Mouse (Mus musculus): Measurements from ENCODE around the gene Apol8. TPM values are rescaled to one million over a fixed set of nuclear protein-coding genes. Genes with fewer than 3 reads are reported as not detected.
"Not testable (repeated sequence)": the region's sequence is repeated elsewhere in the genome, so short reads cannot be mapped to it uniquely, and the experiment has no call there.

Apol8 gene
- polyA plus RNA-seq, 1 experiment from 2014 or later: 0.19 TPM

DNA sequence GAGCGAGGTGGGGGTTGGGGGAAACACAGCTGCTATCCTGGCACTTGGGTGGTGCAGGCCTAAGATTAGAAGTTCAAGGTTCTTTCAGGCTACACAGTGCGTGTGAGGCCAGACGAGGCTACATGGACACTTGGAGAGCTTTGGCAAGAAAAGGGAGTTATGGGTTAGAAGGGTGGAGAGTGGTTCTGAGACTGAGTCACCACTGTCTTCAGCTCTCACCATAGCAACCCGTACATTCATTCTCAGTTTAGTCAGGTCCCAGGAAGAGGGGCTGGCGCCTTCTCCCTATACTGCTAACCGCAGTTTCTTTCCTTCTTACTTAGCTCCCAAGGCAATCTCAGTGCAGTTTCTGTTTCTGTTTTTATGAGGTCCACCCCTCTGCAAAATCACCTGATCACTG, 15.2 kb downstream of the Apol8 start:
- H3K9me3 ChIP-seq (ENCODE audit: low read length); H3K9ac ChIP-seq (replicated peaks; ENCODE audit: low read length); ATAC-seq (ENCODE audit: low FRiP score, low TSS enrichment); H3K4me2 ChIP-seq (replicated peaks; ENCODE audit: low read depth, low read length); H3K36me3 ChIP-seq (ENCODE audit: insufficient read depth, low read length); H3K27me3 ChIP-seq (ENCODE audit: insufficient read depth, low read length); H3K4me3 ChIP-seq (ENCODE audit: low read length); H3K4me1 ChIP-seq (ENCODE audit: insufficient read depth, low read length); H3K27ac ChIP-seq (ENCODE audit: low read length): not testable (repeated sequence)
- 87% methylated on average over 6 of the region's 6 CpGs for WGBS

DNA sequence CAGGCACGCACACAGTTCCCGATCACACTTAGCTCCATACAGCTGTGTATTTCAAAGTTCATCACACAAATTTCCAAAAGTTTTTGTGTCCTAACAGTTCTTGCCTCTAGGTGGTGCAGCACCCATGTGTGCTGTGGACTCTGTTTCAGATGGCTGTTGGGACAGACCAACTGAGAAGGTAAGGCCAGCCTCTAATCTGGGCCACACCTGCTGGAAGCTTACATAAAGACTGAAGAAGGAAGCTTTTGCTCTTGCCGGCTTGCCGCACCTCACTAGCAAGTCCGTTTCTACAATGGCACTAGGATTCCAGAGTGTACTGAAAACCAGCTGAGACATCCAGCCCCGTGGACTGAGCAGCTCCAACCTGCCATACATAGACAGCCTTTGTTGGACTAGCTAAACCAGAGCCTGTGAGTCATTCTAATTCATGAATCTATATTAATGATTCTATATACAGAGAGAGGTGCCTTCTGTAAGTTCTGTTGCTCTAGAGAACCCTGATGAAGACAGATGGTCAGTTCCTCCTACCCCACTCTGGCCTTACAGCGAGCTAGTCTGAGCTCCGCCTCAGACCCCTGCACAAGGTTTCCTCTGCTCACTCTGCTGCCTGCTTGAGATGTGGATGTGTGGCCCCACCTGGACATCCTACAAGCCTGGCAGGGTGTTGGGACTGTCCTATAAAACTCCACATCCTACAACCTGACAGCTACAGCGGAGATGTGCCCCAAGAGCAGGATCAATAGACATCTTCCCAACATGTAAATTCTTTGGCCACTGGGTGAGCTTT, 16.1 kb downstream of the Apol8 start:
- ATAC-seq (ENCODE audit: low FRiP score, low TSS enrichment): no peak
- no peak overlapping the region for H3K9ac ChIP-seq (replicated peaks; ENCODE audit: low read length)
- no peaks in the 10 kb centered on the region for H3K27me3 ChIP-seq (ENCODE audit: insufficient read depth, low read length)
- H3K4me3 ChIP-seq (ENCODE audit: low read length): no peak overlapping the region
- no peaks in the 10 kb centered on the region for H3K4me1 ChIP-seq (ENCODE audit: insufficient read depth, low read length)
- no peaks in the 10 kb centered on the region for H3K9me3 ChIP-seq (ENCODE audit: low read length)
- H3K27ac ChIP-seq (ENCODE audit: low read length): no peak overlapping the region
- no peaks in the 10 kb centered on the region for H3K36me3 ChIP-seq (ENCODE audit: insufficient read depth, low read length)
- no peak overlapping the region for H3K4me2 ChIP-seq (replicated peaks; ENCODE audit: low read depth, low read length)
- whole genome bisulfite sequencing: 73% methylated on average over 9 of the region's 9 CpGs

DNA sequence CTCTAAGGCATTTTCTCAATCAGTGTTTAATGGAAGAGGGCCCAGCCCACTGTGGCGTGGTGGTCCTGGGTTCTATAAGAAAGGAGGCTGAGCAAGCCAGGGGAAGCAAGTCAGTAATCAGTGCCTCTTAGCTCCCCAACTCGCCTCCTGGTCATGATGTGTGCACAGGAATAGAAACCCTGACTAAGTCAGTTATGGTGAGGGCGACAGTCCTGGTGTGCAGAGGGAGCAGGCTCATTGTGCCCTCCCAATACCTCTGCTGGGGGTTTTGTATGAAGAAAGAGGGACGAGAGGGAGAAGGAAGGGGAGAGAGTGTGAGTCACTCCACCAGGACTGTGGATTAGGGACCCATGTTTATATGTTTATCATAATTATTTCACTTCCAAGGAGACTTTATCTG, 22.9 kb downstream of the Apol8 start:
- H3K27me3 ChIP-seq (ENCODE audit: insufficient read depth, low read length); H3K9ac ChIP-seq (replicated peaks; ENCODE audit: low read length); H3K4me1 ChIP-seq (ENCODE audit: insufficient read depth, low read length); H3K36me3 ChIP-seq (ENCODE audit: insufficient read depth, low read length); H3K4me2 ChIP-seq (replicated peaks; ENCODE audit: low read depth, low read length); ATAC-seq (ENCODE audit: low FRiP score, low TSS enrichment); H3K4me3 ChIP-seq (ENCODE audit: low read length); H3K9me3 ChIP-seq (ENCODE audit: low read length); H3K27ac ChIP-seq (ENCODE audit: low read length): not testable (repeated sequence)
- WGBS: 75% methylated on average over 4 of the region's 4 CpGs

DNA sequence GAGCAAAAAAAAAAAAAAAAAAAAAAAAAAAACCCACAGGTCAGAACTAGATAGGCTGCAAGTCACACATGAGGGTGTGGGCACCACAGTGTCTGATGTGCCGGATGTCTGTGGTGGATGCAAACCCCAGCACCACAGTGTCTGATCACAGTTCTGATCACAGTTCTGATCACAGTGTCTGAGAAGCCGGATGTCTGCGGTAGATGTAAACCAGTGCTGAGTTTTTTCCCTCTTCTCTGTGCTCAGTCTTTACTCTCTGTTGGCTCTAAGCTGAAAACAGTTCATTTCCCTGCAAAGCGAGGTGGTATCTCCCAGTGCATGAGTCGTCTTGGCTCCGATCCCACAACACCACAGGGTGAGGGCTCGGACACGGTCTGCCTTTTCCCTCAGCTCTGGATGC, 23.4 kb downstream of the Apol8 start:
- ATAC-seq (ENCODE audit: low FRiP score, low TSS enrichment); H3K4me1 ChIP-seq (ENCODE audit: insufficient read depth, low read length): not testable (repeated sequence)
- WGBS: 73% methylated on average over 8 of the region's 8 CpGs

DNA sequence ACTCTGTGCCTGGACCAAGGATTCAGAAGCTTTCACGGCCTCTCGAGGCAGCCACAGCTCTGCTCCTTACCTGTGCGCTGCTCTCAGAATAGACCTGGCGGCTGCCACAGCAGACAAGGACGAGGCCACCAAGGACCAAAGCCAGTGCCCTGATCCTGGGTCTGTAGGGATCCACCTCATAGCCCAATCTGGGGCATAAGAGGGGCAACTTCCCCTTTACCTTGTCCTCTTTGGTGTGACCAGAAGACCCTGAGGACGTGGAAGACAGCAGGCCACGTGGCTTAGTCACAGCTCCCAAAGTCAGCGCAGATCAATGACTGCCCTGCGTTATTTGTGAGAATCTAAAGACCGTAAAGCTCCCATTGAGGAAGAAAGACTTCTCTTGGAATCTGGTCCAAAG, 24.0 kb downstream of the Apol8 start:
- H3K4me1 ChIP-seq (ENCODE audit: insufficient read depth, low read length); H3K36me3 ChIP-seq (ENCODE audit: insufficient read depth, low read length); H3K4me3 ChIP-seq (ENCODE audit: low read length); H3K9me3 ChIP-seq (ENCODE audit: low read length); H3K27ac ChIP-seq (ENCODE audit: low read length); H3K9ac ChIP-seq (replicated peaks; ENCODE audit: low read length); ATAC-seq (ENCODE audit: low FRiP score, low TSS enrichment); H3K4me2 ChIP-seq (replicated peaks; ENCODE audit: low read depth, low read length); H3K27me3 ChIP-seq (ENCODE audit: insufficient read depth, low read length): not testable (repeated sequence)
- 73% methylated on average over 10 of the region's 10 CpGs for whole genome bisulfite sequencing

More for the DNA sequence above, 23.4 kb downstream of the Apol8 start:
- H3K27ac ChIP-seq (ENCODE audit: low read length); H3K4me3 ChIP-seq (ENCODE audit: low read length); H3K27me3 ChIP-seq (ENCODE audit: insufficient read depth, low read length); H3K9me3 ChIP-seq (ENCODE audit: low read length); H3K9ac ChIP-seq (replicated peaks; ENCODE audit: low read length); H3K36me3 ChIP-seq (ENCODE audit: insufficient read depth, low read length); H3K4me2 ChIP-seq (replicated peaks; ENCODE audit: low read depth, low read length): not testable (repeated sequence)

DNA sequence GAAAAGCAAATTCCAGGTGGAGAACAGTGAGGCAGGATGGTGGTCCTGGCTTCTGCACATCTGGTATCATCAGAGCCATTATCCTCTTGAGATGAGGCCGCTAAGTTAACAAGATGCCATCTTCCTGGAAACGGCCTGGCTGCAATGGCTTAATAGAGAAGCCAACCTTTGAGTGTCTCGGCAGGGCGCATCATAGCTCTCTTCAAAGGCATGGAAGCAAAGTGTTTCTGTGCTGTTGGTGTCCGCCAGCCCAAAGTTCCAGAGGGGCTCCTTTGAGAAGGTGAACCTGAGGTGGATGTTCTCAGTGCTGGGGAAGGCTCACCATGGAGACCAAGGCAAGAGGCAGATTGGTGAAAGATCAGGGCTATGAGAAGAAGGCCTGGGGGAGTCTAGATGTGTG, 25.2 kb downstream of the Apol8 start:
- no peaks in the 10 kb centered on the region for H3K27me3 ChIP-seq (ENCODE audit: insufficient read depth, low read length)
- H3K9ac ChIP-seq (replicated peaks; ENCODE audit: low read length): no peak overlapping the region
- no peak overlapping the region for H3K27ac ChIP-seq (ENCODE audit: low read length)
- WGBS: 87% methylated on average over 5 of the region's 5 CpGs
- no peak for ATAC-seq (ENCODE audit: low FRiP score, low TSS enrichment)
- H3K4me2 ChIP-seq (replicated peaks; ENCODE audit: low read depth, low read length): no peak overlapping the region
- no peak overlapping the region for H3K4me3 ChIP-seq (ENCODE audit: low read length)
- H3K9me3 ChIP-seq (ENCODE audit: low read length): no peaks in the 10 kb centered on the region
- no peaks in the 10 kb centered on the region for H3K36me3 ChIP-seq (ENCODE audit: insufficient read depth, low read length)
- H3K4me1 ChIP-seq (ENCODE audit: insufficient read depth, low read length): no peaks in the 10 kb centered on the region

DNA sequence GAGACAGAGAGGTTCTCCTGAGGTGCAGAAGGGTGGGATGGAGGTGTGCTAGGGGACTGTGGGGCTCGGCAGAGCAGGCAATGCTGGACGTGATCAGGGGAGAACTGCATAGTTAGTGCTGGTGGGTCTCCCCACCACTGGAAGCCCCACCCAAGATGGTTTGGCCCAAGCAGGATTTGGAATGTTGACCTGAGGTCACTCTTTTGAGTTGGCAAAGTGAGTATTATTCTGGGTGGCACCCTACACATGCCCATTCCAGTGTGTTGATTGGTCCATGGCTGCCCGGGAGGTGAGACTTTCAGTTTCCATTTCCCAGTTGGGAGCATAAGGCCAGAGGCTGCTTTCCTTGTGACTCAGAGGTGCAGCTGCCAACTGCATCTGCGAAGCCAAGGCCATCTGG, 28.1 kb downstream of the Apol8 start, which contains the start of gene Apol9b:
Gene Apol9b (plus strand): TSS at position 301 of the 400 bp plus-strand sequence.
- H3K9me3 ChIP-seq (ENCODE audit: low read length); H3K27ac ChIP-seq (ENCODE audit: low read length); ATAC-seq (ENCODE audit: low FRiP score, low TSS enrichment); H3K4me1 ChIP-seq (ENCODE audit: insufficient read depth, low read length); H3K4me2 ChIP-seq (replicated peaks; ENCODE audit: low read depth, low read length); H3K4me3 ChIP-seq (ENCODE audit: low read length); H3K9ac ChIP-seq (replicated peaks; ENCODE audit: low read length); H3K27me3 ChIP-seq (ENCODE audit: insufficient read depth, low read length); H3K36me3 ChIP-seq (ENCODE audit: insufficient read depth, low read length): not testable (repeated sequence)
- WGBS: no CpG with 5 or more reads among the region's 4 CpGs

DNA sequence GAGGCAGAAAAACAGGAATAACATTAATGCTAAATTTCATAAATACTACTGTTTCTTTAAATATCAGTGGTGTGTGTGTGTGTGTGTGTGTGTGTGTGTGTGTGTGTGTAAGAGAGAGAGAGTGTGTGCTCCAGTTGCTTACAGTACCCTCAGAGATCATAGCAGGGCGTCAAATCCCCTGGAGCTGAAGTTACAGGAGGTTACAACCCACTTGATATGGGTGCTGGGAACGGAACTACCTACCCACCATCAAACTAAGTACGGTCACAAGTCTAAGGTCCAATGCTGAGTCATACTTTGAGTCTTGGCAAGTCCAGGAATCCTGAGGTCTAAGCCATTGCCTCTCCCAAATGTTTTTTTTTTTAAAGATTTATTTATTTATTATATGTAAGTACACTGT, 29.1 kb downstream of the Apol8 start:
- WGBS: 82% methylated on average over 3 of the region's 3 CpGs
- not testable (repeated sequence) for ATAC-seq (ENCODE audit: low FRiP score, low TSS enrichment); H3K27ac ChIP-seq (ENCODE audit: low read length); H3K4me1 ChIP-seq (ENCODE audit: insufficient read depth, low read length); H3K9ac ChIP-seq (replicated peaks; ENCODE audit: low read length); H3K4me2 ChIP-seq (replicated peaks; ENCODE audit: low read depth, low read length); H3K27me3 ChIP-seq (ENCODE audit: insufficient read depth, low read length); H3K9me3 ChIP-seq (ENCODE audit: low read length); H3K36me3 ChIP-seq (ENCODE audit: insufficient read depth, low read length); H3K4me3 ChIP-seq (ENCODE audit: low read length)

DNA sequence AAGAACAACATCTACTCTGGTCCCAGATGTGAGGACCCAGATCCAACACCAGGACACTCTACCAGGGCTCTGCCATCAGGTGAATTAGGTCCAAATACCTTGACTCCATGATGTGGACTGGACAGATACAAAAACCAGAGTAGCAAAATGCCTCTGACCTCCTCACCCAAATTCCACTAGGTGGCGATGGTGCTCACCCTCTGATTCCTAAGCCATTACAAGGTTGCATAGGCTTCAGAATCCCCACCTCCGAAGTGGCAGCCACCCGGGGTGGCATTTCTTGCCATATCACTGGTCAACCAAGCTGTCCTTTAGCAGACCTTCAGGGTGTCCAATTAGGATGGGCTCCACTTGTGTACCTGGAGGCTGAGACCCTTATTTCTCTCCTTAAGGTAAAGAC, 29.7 kb downstream of the Apol8 start:
- WGBS: 0% methylated on average over 3 of the region's 3 CpGs
- H3K27me3 ChIP-seq (ENCODE audit: insufficient read depth, low read length); H3K9me3 ChIP-seq (ENCODE audit: low read length); H3K4me1 ChIP-seq (ENCODE audit: insufficient read depth, low read length); H3K4me3 ChIP-seq (ENCODE audit: low read length); H3K4me2 ChIP-seq (replicated peaks; ENCODE audit: low read depth, low read length); ATAC-seq (ENCODE audit: low FRiP score, low TSS enrichment); H3K9ac ChIP-seq (replicated peaks; ENCODE audit: low read length); H3K36me3 ChIP-seq (ENCODE audit: insufficient read depth, low read length); H3K27ac ChIP-seq (ENCODE audit: low read length): not testable (repeated sequence)

DNA sequence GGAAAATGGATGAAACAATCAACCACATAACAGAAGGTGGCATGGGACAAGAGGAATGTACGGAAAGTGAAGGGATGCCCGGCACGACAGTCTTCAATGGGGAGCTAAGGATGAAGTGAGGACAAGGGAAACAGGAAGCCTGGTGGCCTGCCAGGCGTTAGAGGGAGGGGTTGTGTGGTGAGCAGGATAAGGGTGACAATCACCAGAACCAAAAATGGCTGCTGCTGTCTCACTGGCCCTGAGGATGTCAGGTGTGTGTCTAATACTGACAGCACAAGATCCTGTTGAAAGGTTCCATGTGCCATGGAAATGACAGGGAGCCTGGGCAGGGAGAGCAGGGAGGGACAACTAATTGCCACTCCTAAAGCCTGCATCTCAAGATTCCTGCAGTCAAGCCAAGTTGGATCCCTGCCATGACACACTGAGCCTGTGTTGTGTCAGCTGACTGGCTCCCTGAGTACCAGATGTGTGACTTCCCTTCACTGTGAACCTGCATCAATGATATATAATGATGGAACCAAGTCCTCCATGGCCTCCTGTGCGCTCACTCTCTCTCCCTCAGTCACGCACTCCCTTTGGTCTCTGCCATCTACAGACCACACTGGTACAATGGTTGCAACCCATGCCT, 31.3 kb downstream of the Apol8 start:
- not testable (repeated sequence) for H3K36me3 ChIP-seq (ENCODE audit: insufficient read depth, low read length); H3K27ac ChIP-seq (ENCODE audit: low read length); H3K4me2 ChIP-seq (replicated peaks; ENCODE audit: low read depth, low read length); H3K4me1 ChIP-seq (ENCODE audit: insufficient read depth, low read length); H3K9me3 ChIP-seq (ENCODE audit: low read length); H3K4me3 ChIP-seq (ENCODE audit: low read length); H3K27me3 ChIP-seq (ENCODE audit: insufficient read depth, low read length); H3K9ac ChIP-seq (replicated peaks; ENCODE audit: low read length); ATAC-seq (ENCODE audit: low FRiP score, low TSS enrichment)
- 80% methylated on average over 6 of the region's 6 CpGs for WGBS

Measured in kidney, embryonic 16.5 days (tissue).